Mouse (Mus musculus): Measurements from ENCODE around the gene Gria3. TPM values are rescaled to one million over a fixed set of nuclear protein-coding genes. Genes with fewer than 3 reads are reported as not detected.

Gene Gria3
- total and polyA plus RNA-seq, 2 experiments from 2014 or later, result 19.9 to 27.7 TPM

DNA sequence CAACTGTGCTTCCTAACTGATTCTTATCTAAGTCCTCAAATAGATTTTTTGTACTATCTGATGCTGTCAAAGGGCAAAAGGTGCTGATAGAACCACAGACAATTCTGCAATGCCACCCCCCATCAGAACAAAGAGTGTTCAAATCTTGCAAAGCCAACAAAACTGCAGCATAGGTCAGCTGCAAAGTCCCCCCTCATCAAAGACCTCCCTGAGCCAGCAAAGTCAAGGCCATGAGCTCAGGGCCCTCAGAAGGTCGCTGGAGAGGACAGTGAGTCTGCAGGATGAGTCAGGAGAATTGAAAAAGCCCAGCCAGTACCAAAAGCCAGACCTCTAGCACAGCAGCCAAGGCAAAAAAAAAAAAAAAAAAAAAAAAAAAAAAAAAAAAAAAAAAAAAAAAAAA is 34.9 kb downstream of the Gria3 start:
- Histone ChIP-seq H3K4me2 (ENCODE audit: low read depth, low read length, poor library complexity, severe bottlenecking) (no peak overlapping the region), H3K9ac (replicated peaks; ENCODE audit: low read length, poor library complexity, severe bottlenecking) (no peak overlapping the region), H3K9me3 (ENCODE audit: low read length) (no peaks in the 10 kb centered on the region), H3K4me3 (ENCODE audit: low read depth, low read length) (no peak overlapping the region), H3K27me3 (ENCODE audit: insufficient read depth, low read length) (no peaks in the 10 kb centered on the region), H3K4me1 (ENCODE audit: insufficient read depth, low read length) (no peaks in the 10 kb centered on the region), H3K27ac (ENCODE audit: low read depth, low read length) (no peak overlapping the region), H3K36me3 (ENCODE audit: insufficient read depth, low read length) (no peaks in the 10 kb centered on the region)
- ATAC-seq (ENCODE audit: low FRiP score) (no peak), DNase-seq (ENCODE audit: low spot score) (no peak)
- TF ChIP-seq CTCF (IDR thresholded peaks at IDR 0.05), result no peak
- WGBS, result 50% methylated on average over 1 of the region's 1 CpGs

DNA sequence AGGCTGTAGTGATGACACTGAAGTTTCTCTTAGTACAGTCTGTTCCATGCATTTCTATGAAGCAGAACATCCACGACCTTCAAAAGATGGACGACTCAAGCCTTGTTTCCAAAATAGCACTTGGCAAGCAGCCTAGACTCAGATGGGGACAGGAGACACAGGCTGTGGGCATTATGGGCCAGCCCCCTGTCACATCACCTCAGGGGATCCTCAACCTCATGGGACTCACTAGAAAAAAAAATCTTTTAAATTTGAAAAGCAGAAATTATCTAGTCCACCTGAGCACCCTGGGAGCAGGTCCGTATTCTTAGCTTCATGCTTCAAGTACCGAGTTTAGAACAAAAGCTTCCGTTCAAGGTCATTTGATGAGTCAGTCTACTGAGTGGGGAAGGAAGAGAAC is 38.2 kb downstream of the Gria3 start:
- TF ChIP-seq CTCF (IDR thresholded peaks at IDR 0.05), result no peak
- Histone ChIP-seq H3K4me3 (ENCODE audit: low read depth, low read length) (no peak overlapping the region), H3K4me2 (ENCODE audit: low read depth, low read length, poor library complexity, severe bottlenecking) (no peak overlapping the region), H3K9me3 (ENCODE audit: low read length) (no peaks in the 10 kb centered on the region), H3K9ac (replicated peaks; ENCODE audit: low read length, poor library complexity, severe bottlenecking) (no peak overlapping the region), H3K4me1 (ENCODE audit: insufficient read depth, low read length) (no peaks in the 10 kb centered on the region), H3K36me3 (ENCODE audit: insufficient read depth, low read length) (no peaks in the 10 kb centered on the region), H3K27me3 (ENCODE audit: insufficient read depth, low read length) (no peaks in the 10 kb centered on the region), H3K27ac (ENCODE audit: low read depth, low read length) (no peak overlapping the region)
- no peak for DNase-seq (ENCODE audit: low spot score)
- whole genome bisulfite sequencing, result 86% methylated on average over 5 of the region's 5 CpGs
- ATAC-seq (ENCODE audit: low FRiP score), result no peak

DNA sequence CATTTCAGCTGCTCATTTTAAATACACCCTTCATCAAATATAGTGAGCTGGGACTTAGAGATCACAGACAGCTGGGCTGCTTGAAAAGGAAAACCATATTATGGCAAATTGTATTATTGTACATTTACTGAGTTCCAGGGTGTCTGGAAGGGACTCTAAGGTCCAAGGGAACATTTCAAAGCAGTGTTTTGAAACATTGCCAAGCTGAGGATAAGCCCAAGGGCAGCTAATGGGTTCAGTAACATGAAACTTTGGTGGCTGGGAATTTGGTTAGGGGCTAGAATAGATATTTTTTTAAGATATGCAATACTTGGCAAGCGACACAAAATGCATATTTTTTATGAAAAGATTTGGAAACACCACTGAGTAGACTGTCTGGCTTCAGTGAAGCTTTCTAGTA is 48.2 kb downstream of the Gria3 start:
- no peak for TF ChIP-seq CTCF (IDR thresholded peaks at IDR 0.05)
- ATAC-seq (ENCODE audit: low FRiP score) (no peak), DNase-seq (ENCODE audit: low spot score) (no peak)
- Histone ChIP-seq H3K27ac (ENCODE audit: low read depth, low read length) (no peak overlapping the region), H3K9me3 (ENCODE audit: low read length) (no peaks in the 10 kb centered on the region), H3K9ac (replicated peaks; ENCODE audit: low read length, poor library complexity, severe bottlenecking) (no peak overlapping the region), H3K27me3 (ENCODE audit: insufficient read depth, low read length) (no peaks in the 10 kb centered on the region), H3K36me3 (ENCODE audit: insufficient read depth, low read length) (no peaks in the 10 kb centered on the region), H3K4me2 (ENCODE audit: low read depth, low read length, poor library complexity, severe bottlenecking) (no peak overlapping the region), H3K4me3 (ENCODE audit: low read depth, low read length) (no peak overlapping the region), H3K4me1 (ENCODE audit: insufficient read depth, low read length) (no peaks in the 10 kb centered on the region)
- 55% methylated on average over 1 of the region's 1 CpGs for WGBS

DNA sequence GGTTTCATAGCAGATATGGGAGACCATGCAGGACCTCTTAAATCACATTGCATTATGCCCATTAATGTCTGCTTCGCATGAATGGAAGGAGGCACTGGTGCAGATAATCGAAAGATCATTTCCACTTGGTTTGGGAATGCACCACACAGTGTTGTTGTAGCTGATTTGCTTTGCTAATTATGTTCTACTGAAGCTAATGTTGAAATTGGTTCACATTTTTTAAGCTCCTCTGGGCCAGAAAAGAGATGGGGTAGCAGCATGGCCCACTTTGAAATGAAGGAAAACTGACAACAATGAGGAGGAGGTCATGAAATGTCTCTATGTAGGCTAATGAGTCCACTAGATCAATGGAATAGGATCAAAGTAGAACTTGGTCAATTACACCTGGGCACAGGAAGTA is 76.8 kb downstream of the Gria3 start:
- no peak overlapping the region for H3K27ac ChIP-seq (ENCODE audit: low read depth, low read length)
- no peak for TF ChIP-seq CTCF (IDR thresholded peaks at IDR 0.05)
- no peaks in the 10 kb centered on the region for H3K4me1 ChIP-seq (ENCODE audit: insufficient read depth, low read length)
- 72% methylated on average over 2 of the region's 2 CpGs for WGBS
- no peaks in the 10 kb centered on the region for H3K9me3 ChIP-seq (ENCODE audit: low read length)
- no peak overlapping the region for H3K9ac ChIP-seq (replicated peaks; ENCODE audit: low read length, poor library complexity, severe bottlenecking)
- H3K36me3 ChIP-seq (ENCODE audit: insufficient read depth, low read length), result no peaks in the 10 kb centered on the region
- H3K27me3 ChIP-seq (ENCODE audit: insufficient read depth, low read length), result no peaks in the 10 kb centered on the region
- H3K4me3 ChIP-seq (ENCODE audit: low read depth, low read length), result no peak overlapping the region
- DNase-seq (ENCODE audit: low spot score) (no peak), ATAC-seq (ENCODE audit: low FRiP score) (no peak)
- no peak overlapping the region for H3K4me2 ChIP-seq (ENCODE audit: low read depth, low read length, poor library complexity, severe bottlenecking)

DNA sequence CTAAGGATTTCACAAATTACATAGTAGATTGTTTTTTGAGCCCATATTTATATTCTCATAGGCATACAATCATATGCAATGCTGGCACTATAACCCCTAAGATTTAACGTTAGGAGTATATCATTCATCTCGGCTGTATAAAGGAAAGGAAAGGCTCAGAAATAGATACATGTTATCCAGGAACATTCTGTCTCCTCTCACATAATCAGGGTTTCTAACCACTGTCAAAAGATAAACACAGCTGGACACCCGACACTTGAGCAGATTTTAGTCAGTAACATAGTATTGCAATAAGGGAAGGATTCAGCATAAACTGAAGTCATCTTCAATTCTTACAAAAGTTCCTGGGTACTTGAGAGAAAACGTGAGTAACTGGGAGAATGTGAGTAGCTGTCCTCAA is 95.9 kb downstream of the Gria3 start:
- TF ChIP-seq CTCF (IDR thresholded peaks at IDR 0.05), result no peak
- ATAC-seq (ENCODE audit: low FRiP score) (no peak), DNase-seq (ENCODE audit: low spot score) (no peak)
- H3K36me3 ChIP-seq (ENCODE audit: insufficient read depth, low read length), result no peaks in the 10 kb centered on the region
- no peaks in the 10 kb centered on the region for H3K9me3 ChIP-seq (ENCODE audit: low read length)
- 75% methylated on average over 4 of the region's 4 CpGs for WGBS
- no peaks in the 10 kb centered on the region for H3K27me3 ChIP-seq (ENCODE audit: insufficient read depth, low read length)
- no peak overlapping the region for H3K27ac ChIP-seq (ENCODE audit: low read depth, low read length)
- H3K4me2 ChIP-seq (ENCODE audit: low read depth, low read length, poor library complexity, severe bottlenecking), result no peak overlapping the region
- no peaks in the 10 kb centered on the region for H3K4me1 ChIP-seq (ENCODE audit: insufficient read depth, low read length)
- no peak overlapping the region for H3K4me3 ChIP-seq (ENCODE audit: low read depth, low read length)
- H3K9ac ChIP-seq (replicated peaks; ENCODE audit: low read length, poor library complexity, severe bottlenecking), result no peak overlapping the region

DNA sequence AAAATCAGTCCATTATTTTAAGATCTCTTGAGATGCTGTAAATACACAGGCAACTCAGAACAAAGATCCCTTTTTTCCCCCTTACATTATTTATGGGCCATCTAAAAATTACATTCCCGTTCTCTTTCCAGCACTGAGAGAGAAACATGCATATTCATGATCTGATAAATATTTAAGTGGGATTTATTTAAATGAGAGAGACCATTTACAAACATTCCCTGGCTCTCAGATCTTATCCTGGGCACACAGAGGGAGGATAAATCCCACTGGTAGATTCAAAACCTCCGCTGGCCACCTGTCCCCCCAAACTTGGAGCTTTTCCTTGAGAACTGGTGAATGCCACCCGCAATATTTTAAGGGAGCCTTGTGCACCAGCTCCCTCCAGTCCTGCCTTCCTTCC is 104.7 kb downstream of the Gria3 start:
- Histone ChIP-seq H3K4me2 (ENCODE audit: low read depth, low read length, poor library complexity, severe bottlenecking) (no peak overlapping the region), H3K4me3 (ENCODE audit: low read depth, low read length) (no peak overlapping the region), H3K9ac (replicated peaks; ENCODE audit: low read length, poor library complexity, severe bottlenecking) (no peak overlapping the region), H3K27ac (ENCODE audit: low read depth, low read length) (no peak overlapping the region), H3K4me1 (ENCODE audit: insufficient read depth, low read length) (no peaks in the 10 kb centered on the region), H3K36me3 (ENCODE audit: insufficient read depth, low read length) (no peaks in the 10 kb centered on the region), H3K9me3 (ENCODE audit: low read length) (no peaks in the 10 kb centered on the region), H3K27me3 (ENCODE audit: insufficient read depth, low read length) (no peaks in the 10 kb centered on the region)
- DNase-seq (ENCODE audit: low spot score) (no peak), ATAC-seq (ENCODE audit: low FRiP score) (no peak)
- no peak for TF ChIP-seq CTCF (IDR thresholded peaks at IDR 0.05)
- 38% methylated on average over 3 of the region's 3 CpGs for WGBS

DNA sequence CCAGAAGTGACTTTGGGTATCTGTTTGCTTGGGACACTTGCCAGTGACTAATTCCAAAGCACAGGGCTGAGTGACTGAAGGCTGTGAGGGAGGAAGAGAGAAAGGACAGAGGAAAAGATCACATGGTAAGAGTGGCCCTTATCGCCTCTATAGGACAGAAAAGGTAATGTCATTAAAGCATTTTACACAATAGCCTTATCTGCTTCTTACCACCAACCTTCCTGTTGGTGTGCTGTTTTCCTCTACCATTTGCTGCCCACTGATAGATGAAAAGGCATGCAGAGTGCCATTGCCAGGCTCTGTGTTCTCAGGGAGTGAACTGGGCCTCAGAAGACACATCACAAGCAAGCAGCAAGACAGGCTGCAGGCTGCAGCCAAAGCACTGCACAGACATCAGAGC is 107.3 kb downstream of the Gria3 start:
- no peak overlapping the region for H3K9ac ChIP-seq (replicated peaks; ENCODE audit: low read length, poor library complexity, severe bottlenecking)
- H3K4me2 ChIP-seq (ENCODE audit: low read depth, low read length, poor library complexity, severe bottlenecking), result no peak overlapping the region
- no peaks in the 10 kb centered on the region for H3K9me3 ChIP-seq (ENCODE audit: low read length)
- 94% methylated on average over 1 of the region's 1 CpGs for WGBS
- no peaks in the 10 kb centered on the region for H3K36me3 ChIP-seq (ENCODE audit: insufficient read depth, low read length)
- DNase-seq (ENCODE audit: low spot score) (no peak), ATAC-seq (ENCODE audit: low FRiP score) (no peak)
- no peaks in the 10 kb centered on the region for H3K27me3 ChIP-seq (ENCODE audit: insufficient read depth, low read length)
- no peaks in the 10 kb centered on the region for H3K4me1 ChIP-seq (ENCODE audit: insufficient read depth, low read length)
- no peak overlapping the region for H3K4me3 ChIP-seq (ENCODE audit: low read depth, low read length)
- H3K27ac ChIP-seq (ENCODE audit: low read depth, low read length), result no peak overlapping the region
- TF ChIP-seq CTCF (IDR thresholded peaks at IDR 0.05), result no peak

Data from midbrain, postnatal 0 days (tissue).